Mouse (Mus musculus) erythroblast, embryonic 14.5 days (primary cell): ENCODE results near the gene Snx5.

Experiments used
- GATA1 ChIP-seq: IDR thresholded peaks from 2 replicates; pipeline ENCODE4 v1.6.1; 2012; ENCODE audit warnings: low read length, inconsistent platforms, mixed read lengths
- TAL1 ChIP-seq: IDR thresholded peaks from 3 replicates; pipeline ENCODE4 v1.6.1; 2012; ENCODE audit warnings: low read length, inconsistent platforms, mixed read lengths

- no peak for TF ChIP-seq GATA1
- TF ChIP-seq TAL1: no peak
Measured at GRCm38 (mm10) chr2:144239318-144239717, 31.4 kb downstream of the Snx5 start.
